Mouse (Mus musculus) limb, embryonic 11.5 days (tissue): Measurements from ENCODE around the gene Rbm8a. TPM values are rescaled to one million over a fixed set of nuclear protein-coding genes. Genes with fewer than 3 reads are reported as not detected.
A peak's percentile ranks its signal among the peaks of the same experiment; 100 is the strongest.
"Not testable (repeated sequence)": the region's sequence is repeated elsewhere in the genome, so short reads cannot be mapped to it uniquely, and the experiment has no call there.

Source experiments
- ATAC-seq: fragments of 200-750 bp; cut with Nextera tagmentation; 2 replicates; pipeline ENCODE4 v1.8.0; 2017; ENCODE audit warnings: low read depth; ENCODE audit not compliant: insufficient number of reproducible peaks, low FRiP score, low TSS enrichment
- DNase-seq: peaks from one replicate; pipeline ENCODE4 v3.0.0-alpha.2; 2015; ENCODE audit warnings: low spot score
- H3K27ac ChIP-seq: fragments of 300-500 bp; sonication (generic); replicated peaks from 2 replicates; pipeline ENCODE4 v1.5.1; 2014; ENCODE audit warnings: low read depth, mild to moderate bottlenecking, low read length
- H3K27me3 ChIP-seq: fragments of 300-500 bp; sonication (generic); 2 replicates; pipeline ENCODE4 v1.6.1; 2014; ENCODE audit warnings: mild to moderate bottlenecking, low read length, mixed read lengths; ENCODE audit not compliant: control insufficient read depth, insufficient read depth
- H3K36me3 ChIP-seq: fragments of 300-500 bp; sonication (generic); 2 replicates; pipeline ENCODE4 v1.6.1; 2014; ENCODE audit warnings: mild to moderate bottlenecking, low read length, moderate library complexity, mixed read lengths; ENCODE audit not compliant: control insufficient read depth, insufficient read depth
- H3K4me1 ChIP-seq: fragments of 300-500 bp; sonication (generic); 2 replicates; pipeline ENCODE4 v1.6.1; 2014; ENCODE audit warnings: low read length, mixed read lengths; ENCODE audit not compliant: control insufficient read depth, insufficient read depth
- H3K4me2 ChIP-seq: fragments of 300-500 bp; sonication (generic); 2 replicates; pipeline ENCODE4 v1.6.1; 2014; ENCODE audit warnings: low read depth, mild to moderate bottlenecking, moderate library complexity; ENCODE audit not compliant: severe bottlenecking
- H3K4me3 ChIP-seq: fragments of 300-500 bp; sonication (generic); 2 replicates; pipeline ENCODE4 v1.5.1; 2014; ENCODE audit warnings: low read depth, low read length
- H3K9ac ChIP-seq: fragments of 300-500 bp; sonication (generic); 2 replicates; pipeline ENCODE4 v1.6.1; 2014; ENCODE audit warnings: mild to moderate bottlenecking, low read length
- H3K9me3 ChIP-seq: fragments of 300-500 bp; sonication (generic); 2 replicates; pipeline ENCODE4 v1.6.1; 2016; ENCODE audit warnings: low read length; ENCODE audit not compliant: control insufficient read depth
- WGBS: fragments of 180-500 bp; shearing (Covaris S2); extraction: QIAGEN DNeasy Blood & Tissue Kit; methylation state at CpG from one replicate; pipeline ENCODE4 v1.1.7; 2014; 5-methylcytosine and 5-hydroxymethylcytosine counted together
- polyA plus RNA-seq: library from polyadenylated mRNA; unstranded; fragments of >200 nt; fragmentation: Nextera tagmentation; extraction: Ambion mirVana; gene quantifications from 2 replicates; pipeline ENCODE4 v1.2.1, GENCODE M21; 2014

Gene Rbm8a
- polyA plus RNA-seq, 1 experiment from 2014 or later = 241 TPM

GRCm38 (mm10) chr3:96647365-96647764 lies 17.6 kb downstream of the Rbm8a start:
- no peak overlapping the region for H3K27ac ChIP-seq
- H3K4me3 ChIP-seq = no peak overlapping the region
- no peaks in the 10 kb centered on the region for H3K36me3 ChIP-seq
- no peaks in the 10 kb centered on the region for H3K9me3 ChIP-seq
- H3K9ac ChIP-seq = no peak overlapping the region
- 89% methylated on average over 3 of the region's 3 CpGs for WGBS
- H3K4me2 ChIP-seq = no peak overlapping the region
- no peak for ATAC-seq
- no peaks in the 10 kb centered on the region for H3K4me1 ChIP-seq
- no peaks in the 10 kb centered on the region for H3K27me3 ChIP-seq
- no peak for DNase-seq

- no peak for ATAC-seq
- WGBS = 87% methylated on average over 2 of the region's 2 CpGs
- Histone ChIP-seq H3K4me1 (no peaks in the 10 kb centered on the region), H3K4me2 (no peak overlapping the region), H3K9ac (no peak overlapping the region), H3K27me3 (no peaks in the 10 kb centered on the region), H3K9me3 (no peaks in the 10 kb centered on the region), H3K36me3 (no peaks in the 10 kb centered on the region), H3K27ac (no peak overlapping the region), H3K4me3 (no peak overlapping the region)
- no peak for DNase-seq
These were observed 31.2 kb downstream of the Rbm8a start for GRCm38 (mm10) chr3:96660901-96661300.

GRCm38 (mm10) chr3:96662731-96663316 lies 33.1 kb downstream of the Rbm8a start:
- H3K36me3 ChIP-seq = no peaks in the 10 kb centered on the region
- H3K27me3 ChIP-seq = no peaks in the 10 kb centered on the region
- H3K4me1 ChIP-seq = no peaks in the 10 kb centered on the region
- DNase-seq (peak; percentile 34), ATAC-seq (no peak)
- WGBS = 48% methylated on average over 8 of the region's 8 CpGs
- no peak overlapping the region; the same call in 1 of the 2 replicates for H3K27ac ChIP-seq
- H3K9me3 ChIP-seq = no peaks in the 10 kb centered on the region
- H3K9ac ChIP-seq = no peak overlapping the region; the same call in 1 of the 2 replicates
- H3K4me2 ChIP-seq = peak overlapping the region; percentile 36
- H3K4me3 ChIP-seq = peak overlapping the region; percentile 14; the same call in 1 of the 2 replicates

- H3K9ac ChIP-seq = no peak overlapping the region; the same call in 1 of the 2 replicates
- no peaks in the 10 kb centered on the region for H3K4me1 ChIP-seq
- WGBS = 7% methylated on average over 17 of the region's 18 CpGs
- H3K27ac ChIP-seq = no peak overlapping the region; the same call in 1 of the 2 replicates
- H3K4me2 ChIP-seq = peak overlapping the region; percentile 36
- H3K36me3 ChIP-seq = no peaks in the 10 kb centered on the region
- H3K4me3 ChIP-seq = peak overlapping the region; percentile 14
- H3K27me3 ChIP-seq = no peaks in the 10 kb centered on the region
- peak; percentile 84 for ATAC-seq
- no peaks in the 10 kb centered on the region for H3K9me3 ChIP-seq
- peak; percentile 91 for DNase-seq
These were observed 33.9 kb downstream of the Rbm8a start for GRCm38 (mm10) chr3:96663432-96664239.

- not testable (repeated sequence) for H3K27me3 ChIP-seq, H3K36me3 ChIP-seq, DNase-seq, H3K9me3 ChIP-seq, H3K4me1 ChIP-seq, H3K4me3 ChIP-seq, ATAC-seq, H3K27ac ChIP-seq, H3K9ac ChIP-seq, H3K4me2 ChIP-seq
- 87% methylated on average over 7 of the region's 7 CpGs for WGBS
These were observed 36.1 kb downstream of the Rbm8a start for GRCm38 (mm10) chr3:96665732-96666363.

- DNase-seq (no peak), ATAC-seq (no peak)
- 92% methylated on average over 5 of the region's 5 CpGs for WGBS
- Histone ChIP-seq H3K9me3 (no peaks in the 10 kb centered on the region), H3K4me1 (0 out of 2 replicates have a peak, but pooled peaks cover 2% of the 10 kb centered on the region), H3K36me3 (no peaks in the 10 kb centered on the region), H3K4me2 (no peak overlapping the region), H3K27ac (no peak overlapping the region), H3K4me3 (no peak overlapping the region), H3K27me3 (no peaks in the 10 kb centered on the region), H3K9ac (no peak overlapping the region)
These were observed 37.2 kb downstream of the Rbm8a start for GRCm38 (mm10) chr3:96666916-96667315.

GRCm38 (mm10) chr3:96667316-96667715 lies 37.6 kb downstream of the Rbm8a start:
- Histone ChIP-seq H3K9me3 (no peaks in the 10 kb centered on the region), H3K27me3 (no peaks in the 10 kb centered on the region), H3K27ac (no peak overlapping the region), H3K4me2 (no peak overlapping the region), H3K4me3 (no peak overlapping the region), H3K9ac (no peak overlapping the region), H3K4me1 (0 out of 2 replicates have a peak, but pooled peaks cover 2% of the 10 kb centered on the region), H3K36me3 (no peaks in the 10 kb centered on the region)
- no peak for ATAC-seq
- WGBS = 45% methylated on average over 1 of the region's 1 CpGs
- no peak for DNase-seq

- H3K9ac ChIP-seq = no peak overlapping the region
- no peaks in the 10 kb centered on the region for H3K9me3 ChIP-seq
- no peak overlapping the region for H3K4me3 ChIP-seq
- H3K4me1 ChIP-seq = 0 out of 2 replicates have a peak, but pooled peaks cover 2% of the 10 kb centered on the region
- 93% methylated on average over 5 of the region's 5 CpGs for WGBS
- ATAC-seq (no peak), DNase-seq (no peak)
- no peaks in the 10 kb centered on the region for H3K27me3 ChIP-seq
- H3K4me2 ChIP-seq = no peak overlapping the region
- H3K27ac ChIP-seq = no peak overlapping the region
- no peaks in the 10 kb centered on the region for H3K36me3 ChIP-seq
These were observed 38.8 kb downstream of the Rbm8a start for GRCm38 (mm10) chr3:96668424-96669067.
